Mouse (Mus musculus): ENCODE results near the gene D430019H16Rik.

DNA sequence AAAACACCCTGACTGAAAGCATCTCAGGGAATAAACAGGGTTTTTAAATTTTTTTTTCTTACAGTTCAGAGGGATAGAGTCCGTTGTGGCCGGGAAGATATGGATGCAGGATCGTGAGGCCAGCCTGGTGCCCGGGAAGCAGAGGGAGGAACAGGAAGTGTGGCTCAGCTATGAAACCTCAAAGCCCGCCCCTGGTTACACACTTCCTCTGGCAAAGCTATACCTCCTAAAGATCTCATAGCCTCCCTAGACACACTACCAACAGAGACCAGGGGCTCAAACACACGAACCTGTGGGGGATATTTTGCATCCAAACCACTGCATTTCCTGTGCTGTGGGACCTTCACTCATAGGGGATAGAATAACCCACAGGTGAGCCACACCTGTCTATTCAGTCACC lies 7.9 kb upstream of the D430019H16Rik start:
- TF ChIP-seq POLR2A (IDR thresholded peaks at IDR 0.05; ENCODE audit: borderline replicate concordance, extremely low read depth, low read depth, low read length) (no peak), CTCF (IDR thresholded peaks at IDR 0.05; ENCODE audit: insufficient read depth, low read length) (no peak)

All from lung, adult 2 months (tissue).